Mouse (Mus musculus) erythroblast, adult 5-6 weeks (primary cell): ENCODE results near the gene Sap30. TPM values are rescaled to one million over a fixed set of nuclear protein-coding genes. Genes with fewer than 3 reads are reported as not detected.
"Not testable (repeated sequence)": the region's sequence is repeated elsewhere in the genome, so short reads cannot be mapped to it uniquely, and the experiment has no call there.

ENCODE experiments used
- ATAC-seq: replicated peaks from 2 replicates; pipeline ENCODE4 v1.8.0; 2016; ENCODE audit warnings: moderate number of reproducible peaks, mild to moderate bottlenecking, moderate TSS enrichment, inconsistent platforms; ENCODE audit not compliant: poor library complexity, low FRiP score, severe bottlenecking
- total RNA-seq, 2 experiments: library from RNA; stranded (forward) in 1 of 2; stranded (reverse) in 1 of 2; fragments of 150-400 nt in 1 of 2; fragments of 200-764, 138-1000 nt in 1 of 2; gene quantifications; 2 replicates each; pipeline versions ENCODE4 v1.2.3 to v1.2.4; 2015 to 2017; ENCODE audit warnings: low replicate concordance in 2 of 2

Gene Sap30
- total RNA-seq (2015; ENCODE audit: low replicate concordance), result 13.8 and 19.9 TPM in 2 replicates
- 13.5 and 35.7 TPM in 2 replicates for total RNA-seq (2017; ENCODE audit: low replicate concordance)

DNA sequence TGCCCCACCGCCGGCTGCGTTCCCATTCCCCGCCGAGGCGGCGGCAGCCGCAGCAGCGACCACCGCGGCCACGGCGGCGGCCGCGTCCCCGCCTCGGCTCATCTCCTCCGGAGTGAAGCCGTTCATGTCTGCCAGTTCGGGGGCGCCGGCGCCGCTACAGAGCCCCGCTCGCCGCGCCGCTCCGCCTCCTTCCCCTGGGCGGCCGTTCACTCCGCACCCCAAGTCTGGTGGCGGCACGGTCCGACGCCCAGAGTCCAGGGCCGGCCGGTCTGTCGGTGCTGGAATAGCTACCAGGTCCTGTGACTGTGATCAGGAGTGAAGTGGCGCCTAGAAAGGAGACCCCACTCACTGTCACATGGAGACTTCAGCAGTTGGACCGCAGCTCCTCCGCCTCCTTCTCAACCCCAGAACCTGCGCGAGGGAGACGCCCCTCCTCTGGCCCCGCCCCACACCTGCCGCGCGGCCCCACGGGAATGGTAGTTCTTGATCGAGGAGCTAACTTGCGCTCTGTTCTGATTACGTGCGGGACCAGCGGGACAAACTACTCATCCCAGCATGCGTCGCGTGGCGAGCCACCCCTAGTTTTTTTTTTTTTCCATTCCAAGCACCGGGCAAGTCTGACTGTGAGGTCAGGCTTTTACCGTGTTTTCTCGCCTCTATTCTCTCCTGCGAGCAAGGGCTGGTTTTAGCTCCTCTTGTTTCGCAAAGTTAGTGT, at the start of gene Sap30:
TSS of gene Sap30 (minus strand) at position 420 of the 715 bp plus-strand sequence.
- ATAC-seq, result peak; percentile 95

- ATAC-seq, result no peak
Observed at GRCm38 (mm10) chr8:57536167-57536566, 48.5 kb upstream of the Sap30 start.

GRCm38 (mm10) chr8:57534495-57534894, 46.8 kb upstream of the Sap30 start:
- ATAC-seq, result no peak

DNA sequence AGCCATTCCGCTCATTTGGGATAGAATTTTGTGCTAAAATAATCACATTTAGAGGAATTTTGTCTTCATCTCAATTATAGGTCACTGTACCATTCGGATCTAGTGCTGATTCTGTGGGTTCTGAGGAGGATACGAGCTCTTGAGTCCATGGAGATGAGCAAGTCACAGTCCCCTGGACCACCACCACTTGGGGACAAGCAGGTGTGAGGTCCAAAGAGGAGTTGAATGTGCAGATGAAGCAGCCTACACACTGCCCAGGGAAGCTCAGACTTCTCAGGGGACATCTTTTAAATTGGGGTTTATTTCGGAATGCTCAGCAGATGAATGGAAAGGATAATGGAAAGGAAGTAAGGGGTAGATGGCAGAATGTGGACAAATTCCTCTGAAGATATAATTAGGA, 45.4 kb upstream of the Sap30 start:
- ATAC-seq, result no peak

DNA sequence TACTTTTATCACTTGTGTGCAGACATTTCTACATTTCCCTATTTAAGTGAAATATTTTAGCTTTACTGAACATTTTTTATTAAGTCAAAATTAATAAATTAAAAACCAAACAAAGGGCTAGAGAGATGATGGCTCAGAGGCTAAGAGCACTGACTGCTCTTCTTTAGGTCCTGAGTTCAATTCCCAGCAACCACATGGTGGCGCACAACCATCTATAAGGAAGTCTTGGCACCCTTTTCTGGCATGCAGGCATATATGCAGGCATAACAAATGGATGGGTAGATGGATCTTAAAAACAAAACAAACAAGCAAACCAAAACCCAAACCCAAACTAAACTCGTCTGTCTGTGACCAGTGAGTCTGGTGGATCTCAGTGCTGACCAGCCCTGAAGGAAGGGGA, 44.6 kb upstream of the Sap30 start:
- no peak for ATAC-seq

DNA sequence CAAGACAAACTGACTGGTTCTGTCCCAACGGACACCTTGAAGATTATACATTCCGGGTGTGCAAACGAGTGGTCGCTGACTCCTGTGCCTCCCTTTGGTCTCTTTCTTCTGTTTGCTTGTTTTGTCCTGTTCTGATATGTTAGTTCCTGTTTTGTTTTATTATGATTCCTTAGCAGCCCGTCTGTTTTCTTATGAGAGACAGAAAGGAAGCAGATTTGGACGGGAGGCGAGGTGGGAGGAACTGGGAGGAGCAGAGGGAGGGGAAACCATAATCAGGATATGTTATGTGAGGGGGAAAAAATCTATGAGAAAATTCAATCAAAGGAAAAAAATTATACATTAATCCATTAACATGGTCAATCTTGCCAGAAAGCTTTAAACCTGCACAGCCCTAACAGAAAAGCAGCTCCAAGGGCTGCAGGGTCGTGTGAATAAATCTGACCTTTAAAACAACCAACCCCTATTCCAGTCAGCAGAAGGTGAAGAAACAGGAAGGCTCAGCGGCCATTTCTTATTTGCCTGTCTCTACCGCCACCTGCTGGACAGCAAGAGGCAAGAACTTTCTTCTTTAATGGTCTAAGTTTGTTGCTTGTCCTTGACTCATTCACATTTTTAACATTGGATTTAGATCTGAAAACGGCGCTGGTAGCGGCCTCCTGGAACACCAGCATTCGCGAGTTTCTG, 43.1 kb upstream of the Sap30 start:
- ATAC-seq, result peak; percentile 88

DNA sequence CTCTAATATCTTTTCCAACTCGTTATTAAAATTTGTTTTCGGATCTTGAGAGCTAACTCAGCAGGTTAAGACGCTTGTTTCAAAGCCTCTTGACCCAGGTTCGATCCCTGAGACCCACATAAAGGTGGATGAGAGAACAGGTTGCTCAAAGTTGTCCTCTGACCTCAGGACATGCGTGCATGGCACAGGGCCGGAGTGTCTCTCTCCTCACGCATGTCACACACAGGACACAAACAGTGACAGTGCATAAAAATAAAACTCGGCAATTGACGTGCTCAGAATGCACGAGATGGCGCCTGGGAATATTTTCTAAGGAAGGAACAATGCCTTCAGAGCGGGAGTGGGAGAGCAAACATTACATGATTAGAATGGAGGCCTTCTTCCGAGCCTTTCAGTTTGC, 42.6 kb upstream of the Sap30 start:
- no peak for ATAC-seq

- no peak for ATAC-seq
Observed at GRCm38 (mm10) chr8:57528036-57528435, 40.4 kb upstream of the Sap30 start.

GRCm38 (mm10) chr8:57520186-57520786, 32.6 kb upstream of the Sap30 start:
- ATAC-seq, result peak; percentile 50; the same call in 1 of the 2 replicates

DNA sequence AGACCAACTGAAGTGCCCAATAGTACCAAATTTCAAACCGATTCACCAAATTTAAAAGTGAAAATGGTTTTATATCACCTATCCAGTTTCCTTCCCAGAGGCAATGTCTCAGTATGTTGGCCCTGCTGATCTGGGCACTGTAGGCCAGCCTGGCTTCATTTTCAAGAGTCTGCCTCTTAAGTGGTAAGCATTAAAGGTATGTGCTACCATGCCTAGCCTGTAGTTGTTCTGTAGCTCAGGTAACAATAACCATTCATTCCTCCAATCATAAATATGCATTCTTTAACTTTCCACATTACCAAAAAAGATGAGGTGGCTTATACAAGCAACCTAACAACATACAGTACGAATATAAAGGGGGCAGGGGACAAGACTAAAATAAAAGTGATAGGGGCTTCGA, 30.1 kb upstream of the Sap30 start:
- ATAC-seq, result no peak

DNA sequence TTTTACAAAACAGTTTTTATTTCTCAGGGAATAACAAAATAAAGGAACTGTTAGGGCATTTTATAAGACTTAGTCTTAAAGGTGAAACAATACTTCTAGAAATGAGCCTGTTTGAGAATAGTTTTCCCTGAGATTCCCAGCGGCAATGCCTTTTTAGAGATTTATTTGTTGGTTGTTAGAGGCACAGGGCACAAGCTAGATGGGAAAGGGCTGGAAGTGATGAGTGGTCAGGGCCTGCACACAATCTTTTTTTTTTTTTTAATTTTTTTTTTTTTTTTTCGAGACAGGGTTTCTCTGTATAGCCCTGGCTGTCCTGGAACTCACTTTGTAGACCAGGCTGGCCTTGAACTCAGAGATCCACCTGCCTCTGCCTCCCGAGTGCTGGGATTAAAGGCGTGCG, 29.0 kb upstream of the Sap30 start:
- ATAC-seq, result not testable (repeated sequence)

DNA sequence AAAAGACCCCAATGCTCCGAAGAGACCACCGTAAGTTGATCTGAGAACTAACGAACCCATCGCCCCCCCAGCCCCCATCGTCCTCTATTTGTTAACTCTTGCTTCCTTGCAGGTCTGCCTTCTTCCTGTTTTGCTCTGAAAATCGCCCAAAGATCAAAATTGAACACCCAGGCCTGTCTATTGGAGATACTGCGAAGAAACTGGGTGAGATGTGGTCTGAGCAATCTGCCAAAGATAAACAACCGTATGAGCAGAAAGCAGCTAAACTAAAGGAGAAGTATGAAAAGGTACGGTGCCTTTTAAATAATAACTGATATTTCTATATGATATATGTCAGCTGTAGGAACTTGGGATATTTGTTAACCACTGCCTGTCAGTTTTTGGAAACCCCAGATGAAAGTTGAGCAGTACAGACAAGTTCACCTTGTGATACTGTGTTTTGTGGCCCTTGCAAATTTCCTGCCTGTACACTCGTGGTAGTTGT, 25.6 kb upstream of the Sap30 start:
- ATAC-seq, result not testable (repeated sequence)

DNA sequence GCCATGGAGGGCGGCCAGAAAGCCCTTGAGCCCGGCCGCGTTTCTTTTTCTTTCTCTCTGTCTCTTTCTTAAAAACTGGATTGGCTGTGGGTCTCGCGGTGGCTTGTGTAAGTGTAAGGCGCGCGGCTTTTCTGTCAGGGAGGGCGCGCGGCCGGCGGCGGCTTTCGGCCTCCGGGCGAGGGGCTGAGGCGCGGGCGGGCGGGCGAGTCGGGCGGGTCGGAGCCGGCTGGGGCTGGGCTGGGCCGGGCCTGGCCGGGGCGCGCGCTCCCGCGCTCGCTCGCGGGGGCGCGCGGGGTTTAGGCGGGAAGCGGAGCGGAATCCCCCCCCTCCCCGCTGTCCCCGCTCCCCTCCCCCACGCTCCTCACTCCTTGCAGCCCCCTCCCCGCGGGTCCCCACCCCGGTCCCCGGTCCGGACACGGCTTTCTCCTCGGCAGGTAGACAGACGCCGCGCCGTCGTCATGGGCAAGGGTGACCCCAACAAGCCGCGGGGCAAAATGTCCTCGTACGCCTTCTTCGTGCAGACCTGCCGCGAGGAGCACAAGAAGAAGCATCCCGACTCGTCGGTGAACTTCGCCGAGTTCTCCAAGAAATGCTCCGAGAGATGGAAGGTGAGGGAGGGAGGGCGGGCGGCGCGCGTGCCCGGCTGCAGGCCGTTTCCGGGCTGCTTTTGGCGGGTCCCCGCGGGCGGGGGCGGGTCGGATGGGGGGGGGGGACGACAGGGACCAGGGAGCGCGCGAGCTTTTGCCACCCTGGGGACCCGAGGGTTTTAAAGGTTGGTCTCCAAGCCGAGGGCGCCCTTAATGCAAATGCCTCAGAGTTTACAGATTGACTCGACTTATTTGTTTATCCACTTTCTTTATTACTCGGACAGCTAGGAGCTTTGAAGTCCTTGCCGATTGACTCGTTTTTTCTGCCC, 24.7 kb upstream of the Sap30 start:
- ATAC-seq, result no peak

DNA sequence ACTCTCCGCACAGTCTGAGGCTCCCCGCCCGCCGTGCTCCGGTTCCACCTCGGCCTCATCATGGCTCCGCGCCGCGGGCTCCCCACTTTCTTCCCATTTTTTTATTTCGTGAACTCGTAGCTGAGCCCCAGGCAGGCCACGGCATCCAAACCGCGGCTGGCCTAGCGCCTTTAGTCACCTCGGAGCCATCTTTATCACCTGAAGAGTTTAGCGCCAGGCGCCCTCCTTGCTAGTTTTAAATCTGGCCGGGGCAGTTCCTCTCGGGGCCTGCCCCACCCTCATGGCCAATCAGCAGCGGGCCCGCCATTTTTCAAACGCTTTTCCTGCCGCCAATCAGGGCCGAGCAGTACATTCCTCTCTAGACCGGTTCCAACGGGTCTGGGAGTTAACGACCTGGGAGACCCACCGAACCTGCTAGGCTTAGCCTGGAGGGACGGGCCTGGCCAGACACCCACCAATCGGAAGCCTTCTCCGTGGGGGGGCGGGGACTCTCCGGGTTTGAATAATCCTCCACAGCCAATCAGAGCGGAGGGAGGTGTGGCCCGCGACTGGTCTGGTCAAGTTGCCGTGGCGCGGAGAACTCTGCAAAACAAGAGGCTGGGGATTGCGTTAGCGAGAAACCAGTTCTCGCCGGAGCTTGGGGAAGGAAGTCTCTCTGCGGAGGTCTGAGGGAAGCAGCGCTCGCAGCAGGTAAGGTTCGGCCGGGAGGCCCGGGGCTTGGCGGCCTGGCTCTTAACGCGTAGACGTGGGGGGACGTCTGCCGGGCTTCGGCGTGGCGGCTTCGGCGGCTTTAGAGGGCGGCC, 23.9 kb upstream of the Sap30 start, which contains the start of gene Hmgb2:
TSS of gene Hmgb2 (plus strand) at position 592 of the 803 bp plus-strand sequence.
- ATAC-seq, result peak; percentile 95

- ATAC-seq, result peak; percentile 39
Observed at GRCm38 (mm10) chr8:57510791-57511315, 23.2 kb upstream of the Sap30 start.

- no peak for ATAC-seq
Observed at GRCm38 (mm10) chr8:57508657-57509056, 21.0 kb upstream of the Sap30 start.

GRCm38 (mm10) chr8:57507556-57508063, 19.9 kb upstream of the Sap30 start:
- ATAC-seq, result no peak

DNA sequence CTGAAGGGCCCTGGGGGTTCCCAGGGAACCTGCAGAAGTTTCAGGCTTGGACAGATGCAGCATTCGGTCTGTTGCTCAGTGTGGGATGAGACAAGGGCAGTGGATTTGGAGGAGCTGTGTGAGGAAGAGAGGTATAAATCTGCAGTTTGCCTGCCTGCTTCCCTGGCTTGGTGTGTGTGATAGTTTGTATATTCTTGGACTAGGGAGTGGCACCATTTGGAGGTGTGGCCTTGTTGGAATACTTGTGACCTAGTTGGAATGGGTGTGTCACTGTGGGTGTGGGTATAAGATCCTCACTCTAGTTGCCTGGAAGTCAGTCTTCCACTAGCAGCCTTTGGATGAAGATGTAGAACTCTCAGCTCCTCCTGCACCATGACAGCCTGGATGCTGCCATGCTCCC, 17.8 kb upstream of the Sap30 start:
- ATAC-seq, result peak; percentile 48; the same call in 1 of the 2 replicates
